ENCODE assay signal across 8 mouse cellular contexts in the genomic region with DNA sequence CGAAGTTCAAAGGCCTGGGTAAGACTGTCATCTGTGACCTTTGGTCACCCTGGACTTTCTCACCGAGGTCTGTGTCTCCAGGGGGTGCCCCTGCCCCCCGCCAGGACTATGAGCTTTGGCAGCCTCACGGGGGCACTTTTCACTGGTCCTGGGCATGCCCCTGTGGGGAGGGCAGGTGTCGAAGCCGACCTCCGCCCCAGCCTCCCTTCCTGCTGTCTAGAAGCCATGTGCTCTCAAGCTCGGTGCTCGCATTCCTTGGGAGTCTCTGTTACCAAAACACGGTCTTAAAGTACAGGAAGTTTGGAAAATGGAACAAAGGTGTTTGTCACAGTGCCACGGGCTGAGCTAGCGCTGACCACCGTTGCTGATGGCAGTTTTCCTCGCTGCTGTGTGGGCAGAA. TPM values are rescaled to one million over a fixed set of nuclear protein-coding genes. Genes with fewer than 3 reads are reported as not detected.
DNase-seq lines count a peak whose midpoint lies in the region; ATAC-seq and TF ChIP-seq lines count a peak whose summit lies in the region.

No protein-coding gene starts in this region.

- no peaks in the 10 kb centered on the region for H3K9me3 ChIP-seq in forebrain, embryonic 13.5 days (replicated peaks)
- no peaks in the 10 kb centered on the region for H3K9me3 ChIP-seq in kidney, postnatal 0 days (replicated peaks; ENCODE audit: low read length)
- H3K9me3 ChIP-seq in neural tube, embryonic 15.5 days (replicated peaks) = no peaks in the 10 kb centered on the region

- no peak overlapping the region for H3K4me2 ChIP-seq in forebrain, embryonic 13.5 days
- H3K4me2 ChIP-seq in kidney, postnatal 0 days (ENCODE audit: low read length) = no peak overlapping the region
- no peak overlapping the region for H3K4me2 ChIP-seq in neural tube, embryonic 15.5 days

- 0 out of 2 replicates have a peak, but pooled peaks have one; percentile 3 for TF ChIP-seq CTCF in liver, adult 2 months (IDR thresholded peaks at IDR 0.05; ENCODE audit: low read depth, low read length)
- 0 out of 2 replicates have a peak, but pooled peaks have one; percentile 6 for TF ChIP-seq CTCF in kidney, postnatal 0 days (IDR thresholded peaks at IDR 0.05; ENCODE audit: low read depth)

- no peaks in the 10 kb centered on the region for H3K36me3 ChIP-seq in liver, adult 2 months (ENCODE audit: control insufficient read depth, insufficient read depth, low read length)
- H3K36me3 ChIP-seq in forebrain, embryonic 13.5 days (ENCODE audit: poor library complexity, severe bottlenecking) = no peaks in the 10 kb centered on the region
- H3K36me3 ChIP-seq in kidney, postnatal 0 days (ENCODE audit: insufficient read depth, low read length) = no peaks in the 10 kb centered on the region
- no peaks in the 10 kb centered on the region for H3K36me3 ChIP-seq in neural tube, embryonic 15.5 days

- H3K27me3 ChIP-seq in liver, adult 2 months (ENCODE audit: control insufficient read depth, insufficient read depth, low read length) = no peaks in the 10 kb centered on the region
- no peaks in the 10 kb centered on the region for H3K27me3 ChIP-seq in forebrain, embryonic 13.5 days
- no peaks in the 10 kb centered on the region for H3K27me3 ChIP-seq in kidney, postnatal 0 days (ENCODE audit: insufficient read depth, low read length)
- H3K27me3 ChIP-seq in neural tube, embryonic 15.5 days (replicated peaks) = no peaks in the 10 kb centered on the region

- no peak for ATAC-seq in forebrain, embryonic 13.5 days
- peak; percentile 52 for ATAC-seq in kidney, postnatal 0 days (replicated peaks; ENCODE audit: low FRiP score, low read depth)
- ATAC-seq in neural tube, embryonic 15.5 days (ENCODE audit: low FRiP score) = no peak

- no peak for TF ChIP-seq POLR2A in liver, adult 2 months (IDR thresholded peaks at IDR 0.05; ENCODE audit: extremely low read depth, insufficient read depth, low read length)

- H3K4me1 ChIP-seq in liver, adult 2 months (ENCODE audit: control insufficient read depth, insufficient read depth, low read length) = peaks cover 14% of the 10 kb centered on the region; the same call in 1 of the 2 replicates
- peaks cover 45% of the 10 kb centered on the region for H3K4me1 ChIP-seq in forebrain, embryonic 13.5 days
- H3K4me1 ChIP-seq in kidney, postnatal 0 days (replicated peaks; ENCODE audit: insufficient read depth, low read length) = peaks cover 15% of the 10 kb centered on the region
- peaks cover 40% of the 10 kb centered on the region for H3K4me1 ChIP-seq in neural tube, embryonic 15.5 days

- peak overlapping the region; percentile 63 for H3K9ac ChIP-seq in liver, adult 2 months (ENCODE audit: low read depth, low read length)
- no peak overlapping the region for H3K9ac ChIP-seq in forebrain, embryonic 13.5 days
- H3K9ac ChIP-seq in kidney, postnatal 0 days (ENCODE audit: low read depth, low read length) = no peak overlapping the region
- no peak overlapping the region for H3K9ac ChIP-seq in neural tube, embryonic 15.5 days (replicated peaks)

- H3K27ac ChIP-seq in liver, adult 2 months (replicated peaks; ENCODE audit: insufficient read depth, low read depth, low read length) = peak overlapping the region; percentile 86
- peak overlapping the region; percentile 100 for H3K27ac ChIP-seq in forebrain, embryonic 13.5 days
- H3K27ac ChIP-seq in kidney, postnatal 0 days = peak overlapping the region; percentile 78
- H3K27ac ChIP-seq in neural tube, embryonic 15.5 days (replicated peaks) = peak overlapping the region; percentile 98

- H3K79me2 ChIP-seq in liver, adult 2 months (ENCODE audit: control insufficient read depth, insufficient read depth, low read length) = no peaks in the 10 kb centered on the region

- peak overlapping the region; percentile 4; the same call in 1 of the 2 replicates for H3K4me3 ChIP-seq in liver, adult 2 months (ENCODE audit: insufficient read depth, low read depth, low read length)
- H3K4me3 ChIP-seq in forebrain, embryonic 13.5 days = no peak overlapping the region
- H3K4me3 ChIP-seq in kidney, postnatal 0 days (replicated peaks; ENCODE audit: low read depth, low read length) = no peak overlapping the region
- no peak overlapping the region for H3K4me3 ChIP-seq in neural tube, embryonic 15.5 days (replicated peaks)

- DNase-seq in liver, adult 2 months (ENCODE audit: extremely low read depth, low read depth, low spot score) = peak; percentile 81
- DNase-seq in liver = no peak
- DNase-seq in kidney, postnatal 0 days (ENCODE audit: low spot score) = no peak
- no peak for DNase-seq in left cerebral cortex, postnatal 14 days (ENCODE audit: low spot score in 2 of 2)
- no peak for DNase-seq in ovary, postnatal 14 days (ENCODE audit: low spot score)
- DNase-seq in layer of hippocampus, adult 9-11 months = no peak

- WGBS in liver, adult 2 months = 16% methylated on average over 14 of the region's 14 CpGs
- 54% methylated on average over 14 of the region's 14 CpGs for WGBS in forebrain, embryonic 13.5 days
- 27% methylated on average over 14 of the region's 14 CpGs for WGBS in kidney, postnatal 0 days
- 49% methylated on average over 14 of the region's 14 CpGs for WGBS in neural tube, embryonic 15.5 days

- intact Hi-C loops in left cerebral cortex, postnatal 14 days (cut with DNase I) = no loop called here

RNA-seq across cellular contexts. Expression of a gene that starts 52.7 kb away (rescaled TPM):
- 39.9 and 50.1 TPM in 2 replicates for total RNA-seq in liver, adult 2 months (2014; rRNA removed)
- polyA plus RNA-seq in liver, adult 2 months (2012; rRNA removed) = 47.1 and 72.2 TPM in 2 replicates
- 39.0 and 41.0 TPM in 2 replicates for polyA plus RNA-seq in forebrain, embryonic 13.5 days (2015; fragmentation: Nextera tagmentation; extraction: Ambion mirVana)
- 55.2 and 56.6 TPM in 2 replicates for polyA plus RNA-seq in kidney, postnatal 0 days (2015; fragmentation: Nextera tagmentation; extraction: Ambion mirVana)
- polyA plus RNA-seq in neural tube, embryonic 15.5 days (2015; fragmentation: Nextera tagmentation; extraction: Ambion mirVana) = 28.3 and 31.4 TPM in 2 replicates
- total RNA-seq in left cerebral cortex, postnatal 14 days (2021) = 10 to 100 TPM; 33.7 to 37.3 TPM
